Mouse (Mus musculus): Measurements from ENCODE around the gene Ddx39.

Gene Ddx39

GRCm38 (mm10) chr8:83770669-83771068 is 55.7 kb downstream of the Ddx39 start:
- no peak for DNase-seq

GRCm38 (mm10) chr8:83771791-83772190 is 56.8 kb downstream of the Ddx39 start:
- no peak for DNase-seq

GRCm38 (mm10) chr8:83772701-83773451 is 57.9 kb downstream of the Ddx39 start:
- DNase-seq, result peak; percentile 61 to 66

- no peak for DNase-seq
Observed at GRCm38 (mm10) chr8:83773452-83773846, 58.5 kb downstream of the Ddx39 start.

- DNase-seq, result peak in 1 of 2 experiments; percentile 30
Observed at GRCm38 (mm10) chr8:83774221-83774620, 59.2 kb downstream of the Ddx39 start.
